15 mouse cellular contexts compared by ENCODE assay signal in genomic region chr6:39289721-39290120, GRCm38 (mm10).
A peak's percentile ranks its signal among the peaks of the same experiment; 100 is the strongest.
DNase-seq lines count a peak whose midpoint lies in the region; ATAC-seq and TF ChIP-seq lines count a peak whose summit lies in the region.
"Had no signal": no experiment of that assay in that cellular context is flagged by ENCODE, and none has a peak within 500 bp of the region (broad histone marks: within the 10 kb centered on the region; RNA-seq: fewer than 3 reads in every experiment).

No protein-coding gene starts in this region.

- ATAC-seq in liver, postnatal 0 days, result no peak
- ATAC-seq in liver, embryonic 11.5 days (replicated peaks; ENCODE audit: low FRiP score), result no peak
- ATAC-seq in hematopoietic stem cell, adult 5-6 weeks (replicated peaks in 1 of 2; ENCODE audit: insufficient read depth in 1 of 2, low FRiP score in 2 of 2, low TSS enrichment in 1 of 2, low read depth in 1 of 2, poor library complexity in 2 of 2, severe bottlenecking in 2 of 2), result peak; percentile 14 to 21; a peak in 1 of 4 replicates
- ATAC-seq in lung, embryonic 16.5 days (ENCODE audit: low read depth), result peak; percentile 84
- ATAC-seq in monocyte, adult 5-6 weeks (replicated peaks; ENCODE audit: insufficient number of reproducible peaks, low FRiP score, low TSS enrichment, poor library complexity, severe bottlenecking), result peak; percentile 68
- ATAC-seq: hindbrain, embryonic 16.5 days had no signal

- TF ChIP-seq CTCF in liver, postnatal 0 days (IDR thresholded peaks at IDR 0.05; ENCODE audit: low read depth), result no peak

- no peak overlapping the region for H3K9ac ChIP-seq in liver, postnatal 0 days (replicated peaks)
- H3K9ac ChIP-seq in liver, embryonic 11.5 days (ENCODE audit: low read depth, low read length), result no peak overlapping the region
- H3K9ac ChIP-seq in lung, embryonic 16.5 days (ENCODE audit: low read length), result 0 out of 2 replicates have a peak overlapping the region, but pooled peaks have one; percentile 11
- H3K9ac ChIP-seq: embryonic facial prominence, embryonic 15.5 days; liver, embryonic 14.5 days had no signal

- TF ChIP-seq EP300 in liver, postnatal 0 days (IDR thresholded peaks at IDR 0.05; ENCODE audit: low read depth), result no peak

- peak; percentile 17 for DNase-seq in liver, postnatal 0 days
- no peak for DNase-seq in liver, embryonic 11.5 days (ENCODE audit: low spot score)
- no peak for DNase-seq in layer of hippocampus, adult 8-10 months (ENCODE audit: low spot score in 2 of 2)
- no peak for DNase-seq in layer of hippocampus, postnatal 14 days (ENCODE audit: low spot score in 2 of 2)
- DNase-seq: adrenal gland, postnatal 25 days; cerebellum, adult 9-10 months; kidney, adult 18-20 months; kidney, postnatal 25 days; midbrain, embryonic 14.5 days had no signal

- H3K4me1 ChIP-seq in liver, postnatal 0 days (ENCODE audit: insufficient read depth), result peaks cover 22% of the 10 kb centered on the region
- H3K4me1 ChIP-seq in liver, embryonic 11.5 days (replicated peaks; ENCODE audit: control insufficient read depth, insufficient read depth, low read length), result 0 out of 2 replicates have a peak, but pooled peaks cover 2% of the 10 kb centered on the region
- peaks cover 3% of the 10 kb centered on the region; the same call in 1 of the 2 replicates for H3K4me1 ChIP-seq in lung, embryonic 16.5 days (replicated peaks; ENCODE audit: control insufficient read depth, insufficient read depth, low read length)

- no peaks in the 10 kb centered on the region for H3K9me3 ChIP-seq in liver, postnatal 0 days (ENCODE audit: low read length)
- H3K9me3 ChIP-seq in liver, embryonic 11.5 days (ENCODE audit: control insufficient read depth, low read length), result no peaks in the 10 kb centered on the region
- H3K9me3 ChIP-seq in lung, embryonic 16.5 days (ENCODE audit: control insufficient read depth, low read length), result no peaks in the 10 kb centered on the region
- H3K9me3 ChIP-seq: embryonic facial prominence, embryonic 15.5 days had no signal

- no peak overlapping the region for H3K4me3 ChIP-seq in liver, postnatal 0 days (ENCODE audit: low read depth, low read length)
- no peak overlapping the region for H3K4me3 ChIP-seq in liver, embryonic 11.5 days (ENCODE audit: low read depth, low read length)
- no peak overlapping the region for H3K4me3 ChIP-seq in lung, embryonic 16.5 days (ENCODE audit: low read length)
- H3K4me3 ChIP-seq: embryonic facial prominence, embryonic 15.5 days had no signal

- peak overlapping the region; percentile 53; the same call in 1 of the 2 replicates for H3K27ac ChIP-seq in liver, postnatal 0 days (ENCODE audit: low read depth)
- no peak overlapping the region for H3K27ac ChIP-seq in liver, embryonic 11.5 days (ENCODE audit: low read depth, low read length)
- H3K27ac ChIP-seq in lung, embryonic 16.5 days (ENCODE audit: low read length), result no peak overlapping the region
- H3K27ac ChIP-seq: embryonic facial prominence, embryonic 15.5 days; liver, embryonic 14.5 days had no signal

- H3K27me3 ChIP-seq in liver, postnatal 0 days (ENCODE audit: insufficient read depth, low read length), result no peaks in the 10 kb centered on the region
- H3K27me3 ChIP-seq in liver, embryonic 11.5 days (replicated peaks; ENCODE audit: control insufficient read depth, insufficient read depth, low read length), result no peaks in the 10 kb centered on the region
- H3K27me3 ChIP-seq in lung, embryonic 16.5 days (ENCODE audit: control insufficient read depth, insufficient read depth, low read depth, low read length), result no peaks in the 10 kb centered on the region
- H3K27me3 ChIP-seq: embryonic facial prominence, embryonic 15.5 days had no signal

- H3K4me2 ChIP-seq in liver, postnatal 0 days (ENCODE audit: low read depth, low read length), result no peak overlapping the region
- H3K4me2 ChIP-seq in liver, embryonic 11.5 days, result no peak overlapping the region
- peak overlapping the region; percentile 18 for H3K4me2 ChIP-seq in lung, embryonic 16.5 days (ENCODE audit: low read depth, low read length)
- H3K4me2 ChIP-seq: embryonic facial prominence, embryonic 15.5 days had no signal

- 52% methylated on average over 7 of the region's 7 CpGs for WGBS in liver, postnatal 0 days (ENCODE audit: insufficient replicate concordance)
- WGBS in liver, embryonic 11.5 days, result 56% methylated on average over 7 of the region's 7 CpGs
- 26% methylated on average over 7 of the region's 7 CpGs for WGBS in lung, embryonic 16.5 days

- no peaks in the 10 kb centered on the region for H3K36me3 ChIP-seq in liver, postnatal 0 days (replicated peaks; ENCODE audit: insufficient read depth, low read length)
- no peaks in the 10 kb centered on the region for H3K36me3 ChIP-seq in liver, embryonic 11.5 days (ENCODE audit: control insufficient read depth, insufficient read depth, low read length)
- no peaks in the 10 kb centered on the region for H3K36me3 ChIP-seq in lung, embryonic 16.5 days (ENCODE audit: control insufficient read depth, insufficient read depth, low read length)
- H3K36me3 ChIP-seq: embryonic facial prominence, embryonic 15.5 days had no signal

Comparison
In these comparisons a context has a peak if more than half of its experiments do, and no peak if none do; other contexts are left out.
1. ATAC-seq: peak in hematopoietic stem cell, adult 5-6 weeks (2 of 2), lung, embryonic 16.5 days (single experiment) and monocyte, adult 5-6 weeks (single experiment); none in liver, postnatal 0 days (single experiment) and liver, embryonic 11.5 days (single experiment).